Mouse (Mus musculus) B cell, adult 62 days (primary cell): ENCODE data around the gene Qrich2. TPM values are rescaled to one million over a fixed set of nuclear protein-coding genes. Genes with fewer than 3 reads are reported as not detected.

Experiments
- total RNA-seq: library from RNA; stranded (reverse); gene quantifications from 4 replicates; pipeline ENCODE4 v1.2.4, GENCODE M21; 2023

Gene Qrich2
- total RNA-seq: not detected in 4 replicates

DNA sequence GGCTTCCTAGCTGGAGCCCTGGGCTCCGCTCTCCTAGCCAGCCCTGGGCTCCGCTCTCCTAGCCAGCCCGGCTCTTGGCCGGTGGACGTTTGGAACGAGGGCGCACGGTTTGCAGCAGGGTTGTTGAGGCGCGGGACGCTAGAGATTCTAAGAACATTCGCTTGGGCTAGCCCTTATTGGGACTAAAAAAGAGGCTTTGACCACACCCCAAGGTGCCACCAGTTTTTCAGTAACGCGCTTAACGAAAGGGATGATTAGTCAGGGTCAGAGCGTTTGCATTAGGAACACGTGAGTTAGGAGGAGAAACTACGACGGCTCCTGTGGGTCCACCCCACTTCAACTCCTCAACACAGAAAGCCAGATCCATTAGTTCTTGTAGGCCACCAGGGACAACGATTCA, at the start of gene Qrich2:
Gene Qrich2, minus strand, starts transcription at position 101 of the 400 bp plus-strand sequence.

DNA sequence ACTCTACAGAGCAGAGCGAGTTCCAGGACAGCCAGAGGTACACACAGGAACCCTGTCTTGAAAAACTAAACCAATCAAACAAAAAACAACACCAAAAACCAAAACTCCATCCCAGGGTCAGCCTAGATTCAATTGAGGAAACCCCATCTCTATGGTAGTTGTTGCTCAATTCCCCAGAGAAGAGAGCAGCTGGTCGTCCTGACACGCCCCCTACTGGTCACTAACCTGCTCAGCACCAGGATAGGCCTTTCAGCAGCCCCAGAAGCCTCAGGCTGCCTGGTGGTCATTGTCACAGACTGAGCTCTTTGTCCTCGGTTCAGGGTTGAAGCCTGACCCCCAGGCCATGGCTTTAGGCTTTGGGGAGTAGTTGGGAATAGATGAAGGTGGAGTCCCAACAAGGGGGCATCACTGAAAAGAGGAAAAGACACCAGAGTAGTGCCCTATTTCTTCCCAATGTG, 27.8 kb upstream of the Qrich2 start, which contains the start of gene Prpsap1:
Gene Prpsap1, minus strand, starts transcription at position 408 of the 458 bp plus-strand sequence.

DNA sequence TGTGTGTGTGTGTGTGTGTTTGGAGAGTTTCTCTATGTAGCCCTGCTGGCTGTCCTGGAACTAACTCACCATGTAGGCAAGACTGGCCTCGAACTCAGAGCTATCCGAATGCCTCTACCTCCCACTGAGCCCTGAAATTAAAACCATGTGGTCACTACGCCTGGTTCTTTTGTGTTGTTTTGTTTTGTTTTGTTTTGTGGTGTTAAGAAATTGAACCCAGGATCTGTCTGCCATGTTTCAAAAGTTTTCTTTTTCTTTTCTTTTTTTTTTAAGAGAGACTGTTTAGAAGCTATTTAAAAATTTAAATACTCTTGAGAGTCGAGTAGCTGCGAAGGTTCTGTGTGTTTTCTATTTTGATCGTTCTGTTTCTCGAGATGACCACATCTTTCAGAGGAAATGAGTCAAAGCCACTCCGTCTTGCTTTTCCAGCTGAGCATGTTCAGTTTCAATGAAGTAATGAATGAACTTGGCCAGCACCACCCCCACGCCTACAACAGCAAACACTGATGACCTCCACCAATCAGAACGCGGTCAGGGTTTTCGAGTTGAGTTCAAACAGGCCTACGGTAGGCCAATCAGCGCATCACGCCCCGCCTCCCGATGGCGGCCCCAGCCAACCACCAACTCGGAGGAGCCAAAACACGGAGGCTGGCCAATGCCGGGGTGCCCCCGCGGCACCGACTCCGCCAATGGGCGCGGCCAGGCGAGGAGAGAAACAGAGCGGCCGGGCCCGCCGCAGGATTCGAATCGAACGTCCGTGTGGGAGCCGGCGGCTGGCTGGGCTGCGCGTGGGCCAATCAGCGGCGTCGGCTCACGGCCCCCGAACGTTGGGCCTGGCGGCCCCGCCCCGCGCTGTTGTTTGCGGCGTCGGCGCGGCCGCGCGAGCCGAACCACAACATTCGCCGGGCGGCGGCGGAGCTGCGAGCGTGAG, 32.4 kb downstream of the Qrich2 start, which contains the start of gene Ubald2:
Gene Ubald2, plus strand, starts transcription at position 739 of the 931 bp plus-strand sequence.

DNA sequence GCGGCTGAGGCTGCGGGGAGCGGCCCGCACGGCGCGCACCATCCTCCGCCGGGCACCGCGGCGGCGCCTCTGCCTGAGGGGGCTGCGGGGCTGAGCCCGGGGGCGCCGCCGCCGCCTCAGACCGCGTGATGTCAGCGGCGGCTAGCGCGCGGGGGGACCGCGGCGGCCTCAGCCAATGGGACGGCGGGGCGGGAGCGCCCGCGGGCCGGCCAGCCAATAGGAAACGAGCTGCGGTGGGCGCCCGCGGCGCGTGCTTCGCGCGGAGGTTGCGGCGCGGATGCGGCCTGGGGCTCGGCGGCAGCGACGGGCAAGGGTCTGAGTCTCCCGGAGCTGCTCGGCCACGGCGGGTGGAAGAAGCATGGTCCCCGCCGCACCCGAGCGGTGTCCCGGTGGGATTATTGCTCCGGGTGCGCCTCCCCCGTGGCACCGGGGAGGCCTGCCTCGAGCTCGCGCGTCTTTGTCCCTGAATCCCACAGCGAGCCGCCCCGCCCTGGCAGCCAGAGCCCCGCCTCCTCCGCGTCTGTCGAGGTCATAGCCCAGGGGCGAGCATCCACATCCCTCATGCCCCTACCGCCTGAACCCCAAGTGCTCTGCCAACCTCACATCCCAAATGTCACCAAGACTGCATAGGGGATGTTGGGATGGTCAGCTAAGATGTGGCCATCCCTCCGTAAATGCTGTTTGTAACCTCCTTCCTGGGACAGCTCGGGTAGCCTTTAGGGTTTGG, 53.0 kb downstream of the Qrich2 start, which contains the start of gene Rnf157:
Gene Rnf157, minus strand, starts transcription at position 129 of the 727 bp plus-strand sequence.

Other genes starting within 250 kb of the Qrich2 start
- 0.09 to 0.27 TPM (median 0.23 TPM) in 4 replicates for gene Evpl, start 228.2 kb downstream of the Qrich2 start, total RNA-seq
- 52.0 to 58.7 TPM (median 55.8 TPM) in 4 replicates for gene Srp68, start 192.0 kb downstream of the Qrich2 start, total RNA-seq
- not detected in 4 replicates for gene Galr2, start 185.3 kb downstream of the Qrich2 start, total RNA-seq
- 55.3 to 60.5 TPM (median 56.7 TPM) in 4 replicates for gene Exoc7, start 159.0 kb downstream of the Qrich2 start, total RNA-seq
- 1.3 to 2.1 TPM (median 1.5 TPM) in 4 replicates for gene Foxj1, start 130.8 kb downstream of the Qrich2 start, total RNA-seq
- 45.1 to 57.7 TPM (median 48.2 TPM) in 4 replicates for gene Rnf157, start 53.2 kb downstream of the Qrich2 start, total RNA-seq
- gene Ubald2, start 32.1 kb downstream of the Qrich2 start, total RNA-seq: 75.7 to 83.7 TPM (median 81.5 TPM) in 4 replicates
- gene Prpsap1, start 28.0 kb upstream of the Qrich2 start, total RNA-seq: 78.9 to 96.3 TPM (median 86.4 TPM) in 4 replicates
- gene Sphk1, start 64.7 kb upstream of the Qrich2 start, total RNA-seq: 0.24 to 0.78 TPM (median 0.37 TPM) in 4 replicates
- gene Ube2o, start 115.2 kb upstream of the Qrich2 start, total RNA-seq: 20.7 to 31.3 TPM (median 27.4 TPM) in 4 replicates
- gene Aanat, start 120.2 kb upstream of the Qrich2 start, total RNA-seq: not detected in 4 replicates
- 83.2 to 91.5 TPM (median 87.7 TPM) in 4 replicates for gene Rhbdf2, start 160.8 kb upstream of the Qrich2 start, total RNA-seq
- gene Prcd, start 187.3 kb upstream of the Qrich2 start, total RNA-seq: not detected in 4 replicates
- gene Cygb, start 188.1 kb upstream of the Qrich2 start, total RNA-seq: not detected in 4 replicates